12 mouse cellular contexts compared by ENCODE assay signal in the genomic region with DNA sequence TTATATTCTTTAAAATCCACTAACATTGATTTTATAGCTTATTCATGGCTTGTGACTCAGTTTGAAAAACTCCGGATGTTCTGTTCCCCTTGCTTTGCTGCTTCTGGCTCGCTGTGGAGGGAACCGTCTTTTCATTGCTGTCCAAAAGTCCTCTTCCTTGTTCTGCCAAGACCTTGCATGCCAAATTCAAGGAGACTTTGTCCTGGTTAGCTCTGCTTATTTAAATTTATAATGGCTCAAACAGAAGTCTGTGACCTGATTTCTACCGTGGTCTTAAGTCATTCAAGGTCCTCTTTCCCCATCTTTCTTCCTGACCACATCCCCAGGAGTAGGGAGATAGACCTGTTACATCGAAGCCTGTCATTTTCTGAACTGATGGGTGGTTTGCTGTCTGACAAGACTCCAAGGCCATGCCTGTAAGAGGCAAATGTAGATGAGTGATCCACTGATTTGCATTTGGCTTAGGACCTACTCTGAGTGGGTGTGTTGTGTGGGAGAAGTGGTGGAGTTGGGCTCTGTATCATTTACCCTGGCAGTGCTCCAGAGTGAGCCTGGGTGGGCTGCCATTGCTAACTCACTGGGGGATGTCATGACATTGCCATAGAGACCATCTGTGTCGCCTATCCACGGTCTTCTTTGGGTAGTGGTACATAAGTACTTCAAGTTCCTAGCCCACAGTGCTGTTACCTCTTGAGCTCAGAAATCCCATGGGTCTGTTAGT. TPM values are rescaled to one million over a fixed set of nuclear protein-coding genes. Genes with fewer than 3 reads are reported as not detected.
DNase-seq lines count a peak whose midpoint lies in the region; ATAC-seq lines count a peak whose summit lies in the region.
"Had no signal": no experiment of that assay in that cellular context is flagged by ENCODE, and none has a peak within 500 bp of the region (broad histone marks: within the 10 kb centered on the region; RNA-seq: fewer than 3 reads in every experiment).

No protein-coding gene starts in this region.

- no peak overlapping the region for H3K4me2 ChIP-seq in hindbrain, embryonic 13.5 days
- no peak overlapping the region for H3K4me2 ChIP-seq in hindbrain, embryonic 16.5 days (ENCODE audit: low read length)

- H3K27ac ChIP-seq in hindbrain, embryonic 13.5 days: no peak overlapping the region
- H3K27ac ChIP-seq in hindbrain, embryonic 10.5 days: no peak overlapping the region
- no peak overlapping the region for H3K27ac ChIP-seq in hindbrain, embryonic 16.5 days (ENCODE audit: low read depth, low read length)

- no peak for DNase-seq in hindbrain, embryonic 10.5 days (ENCODE audit: low spot score)
- DNase-seq in brain, adult 2 months (ENCODE audit: low read depth, low spot score): peak; percentile 54
- peak; percentile 32 to 64 for DNase-seq in left cerebral cortex, postnatal 14 days (ENCODE audit: low spot score in 2 of 2)
- no peak for DNase-seq in thymus, postnatal 14 days
- no peak for DNase-seq in lung, postnatal 25 days (ENCODE audit: low spot score)
- DNase-seq in c-Kit-positive CD71-positive TER-119-positive erythroid progenitor cells, embryonic 14.5 days (ENCODE audit: low spot score): no peak
- DNase-seq: retina, postnatal 1 day had no signal

- H3K9ac ChIP-seq in hindbrain, embryonic 13.5 days: no peak overlapping the region
- H3K9ac ChIP-seq in hindbrain, embryonic 16.5 days (ENCODE audit: low read depth, low read length): no peak overlapping the region

- intact Hi-C loops in left cerebral cortex, postnatal 14 days (cut with DNase I): no loop called here

- no peaks in the 10 kb centered on the region for H3K27me3 ChIP-seq in hindbrain, embryonic 13.5 days
- no peaks in the 10 kb centered on the region for H3K27me3 ChIP-seq in hindbrain, embryonic 10.5 days (ENCODE audit: insufficient read depth, poor library complexity, severe bottlenecking)
- no peaks in the 10 kb centered on the region for H3K27me3 ChIP-seq in hindbrain, embryonic 16.5 days (replicated peaks; ENCODE audit: control insufficient read depth, insufficient read depth, low read length)

- no peak overlapping the region for H3K4me3 ChIP-seq in hindbrain, embryonic 13.5 days
- no peak overlapping the region for H3K4me3 ChIP-seq in hindbrain, embryonic 10.5 days
- H3K4me3 ChIP-seq in hindbrain, embryonic 16.5 days (ENCODE audit: low read length): no peak overlapping the region

- H3K4me1 ChIP-seq in hindbrain, embryonic 13.5 days (replicated peaks): no peaks in the 10 kb centered on the region
- no peaks in the 10 kb centered on the region for H3K4me1 ChIP-seq in hindbrain, embryonic 10.5 days (replicated peaks)
- no peaks in the 10 kb centered on the region for H3K4me1 ChIP-seq in hindbrain, embryonic 16.5 days (ENCODE audit: control insufficient read depth, insufficient read depth, low read depth, low read length)

- no peaks in the 10 kb centered on the region for H3K36me3 ChIP-seq in hindbrain, embryonic 13.5 days
- H3K36me3 ChIP-seq in hindbrain, embryonic 10.5 days: no peaks in the 10 kb centered on the region
- H3K36me3 ChIP-seq in hindbrain, embryonic 16.5 days (ENCODE audit: control insufficient read depth, insufficient read depth, low read length): no peaks in the 10 kb centered on the region

- no peaks in the 10 kb centered on the region for H3K9me3 ChIP-seq in hindbrain, embryonic 13.5 days
- H3K9me3 ChIP-seq in hindbrain, embryonic 10.5 days: no peaks in the 10 kb centered on the region
- no peaks in the 10 kb centered on the region for H3K9me3 ChIP-seq in hindbrain, embryonic 16.5 days (ENCODE audit: control insufficient read depth, low read length)

- WGBS in hindbrain, embryonic 13.5 days: 82% methylated on average over 7 of the region's 7 CpGs
- 86% methylated on average over 7 of the region's 7 CpGs for WGBS in hindbrain, embryonic 10.5 days
- WGBS in hindbrain, embryonic 16.5 days: 61% methylated on average over 7 of the region's 7 CpGs

- peak; percentile 68; the same call in 1 of the 2 replicates for ATAC-seq in hindbrain, embryonic 13.5 days (ENCODE audit: low FRiP score)
- ATAC-seq in hindbrain, embryonic 16.5 days: peak; percentile 95

RNA-seq across cellular contexts. Expression of gene Dspp, which starts 12.0 kb away (rescaled TPM):
- not detected in 2 replicates for polyA plus RNA-seq in hindbrain, embryonic 13.5 days (2015; fragmentation: Nextera tagmentation; extraction: Ambion mirVana)
- not detected in 2 replicates for polyA plus RNA-seq in hindbrain, embryonic 10.5 days (2016; fragmentation: Nextera tagmentation; extraction: Ambion mirVana)
- not detected in 2 replicates for polyA plus RNA-seq in hindbrain, embryonic 16.5 days (2015; fragmentation: Nextera tagmentation; extraction: Ambion mirVana)
- under 1 TPM in 1 of 2 experiments, not detected in 1; 0.07 TPM for total RNA-seq in left cerebral cortex, postnatal 14 days (2021)
- total RNA-seq: ES-E14; hematopoietic stem cell, adult 5-6 weeks had no signal
- polyA plus RNA-seq: lung, embryonic 16.5 days had no signal

RNA-seq across cellular contexts. Expression of gene Dmp1, which starts 43.9 kb away (rescaled TPM):
- 0.47 and 1.0 TPM in 2 replicates for polyA plus RNA-seq in hindbrain, embryonic 13.5 days (2015; fragmentation: Nextera tagmentation; extraction: Ambion mirVana)
- polyA plus RNA-seq in hindbrain, embryonic 10.5 days (2016; fragmentation: Nextera tagmentation; extraction: Ambion mirVana): 0.35 and 0.41 TPM in 2 replicates
- 0.13 and 0.59 TPM in 2 replicates for polyA plus RNA-seq in hindbrain, embryonic 16.5 days (2015; fragmentation: Nextera tagmentation; extraction: Ambion mirVana)
- 1 to 10 TPM in 1 of 2 experiments, under 1 TPM in 1; 0.99 to 1.2 TPM for total RNA-seq in left cerebral cortex, postnatal 14 days (2021)
- total RNA-seq: ES-E14 had no signal

RNA-seq across cellular contexts. Expression of gene Sparcl1, which starts 45.0 kb away (rescaled TPM):
- polyA plus RNA-seq in hindbrain, embryonic 13.5 days (2015; fragmentation: Nextera tagmentation; extraction: Ambion mirVana): 150 and 151 TPM in 2 replicates
- polyA plus RNA-seq in hindbrain, embryonic 10.5 days (2016; fragmentation: Nextera tagmentation; extraction: Ambion mirVana): 40.6 and 45.9 TPM in 2 replicates
- 481 and 585 TPM in 2 replicates for polyA plus RNA-seq in hindbrain, embryonic 16.5 days (2015; fragmentation: Nextera tagmentation; extraction: Ambion mirVana)
- total RNA-seq in left cerebral cortex, postnatal 14 days (2021): 1,000 to 10,000 TPM; 1,229 to 1,307 TPM
- total RNA-seq: hematopoietic stem cell, adult 5-6 weeks had no signal

Comparison
In these comparisons a context has a peak if more than half of its experiments do, and no peak if none do; other contexts are left out.
1. DNase-seq: peak in brain, adult 2 months (single experiment) and left cerebral cortex, postnatal 14 days (2 of 2); none in hindbrain, embryonic 10.5 days (single experiment), thymus, postnatal 14 days (single experiment), lung, postnatal 25 days (single experiment) and c-Kit-positive CD71-positive TER-119-positive erythroid progenitor cells, embryonic 14.5 days (single experiment).